Mouse (Mus musculus) lung, embryonic 16.5 days (tissue): Measurements from ENCODE around the gene P2ry4. TPM values are rescaled to one million over a fixed set of nuclear protein-coding genes. Genes with fewer than 3 reads are reported as not detected.

Experiments used
- ATAC-seq: fragments of 200-750 bp; cut with Nextera tagmentation; 2 replicates; pipeline ENCODE4 v1.8.0; 2017; ENCODE audit warnings: low read depth, mild to moderate bottlenecking, moderate library complexity
- H3K27ac ChIP-seq: fragments of 300-500 bp; sonication (generic); 2 replicates; pipeline ENCODE4 v1.5.1; 2014; ENCODE audit warnings: mild to moderate bottlenecking, control low read depth, low read length
- H3K27me3 ChIP-seq: fragments of 300-500 bp; sonication (generic); 2 replicates; pipeline ENCODE4 v1.6.1; 2014; ENCODE audit warnings: low read depth, low read length, mixed read lengths; ENCODE audit not compliant: control insufficient read depth, insufficient read depth
- H3K36me3 ChIP-seq: fragments of 300-500 bp; sonication (generic); 2 replicates; pipeline ENCODE4 v1.6.1; 2014; ENCODE audit warnings: low read length; ENCODE audit not compliant: control insufficient read depth, insufficient read depth
- H3K4me1 ChIP-seq: fragments of 300-500 bp; sonication (generic); replicated peaks from 2 replicates; pipeline ENCODE4 v1.6.1; 2014; ENCODE audit warnings: low read length, mixed read lengths; ENCODE audit not compliant: control insufficient read depth, insufficient read depth
- H3K4me2 ChIP-seq: fragments of 300-500 bp; sonication (generic); 2 replicates; pipeline ENCODE4 v1.6.1; 2014; ENCODE audit warnings: low read depth, low read length, control low read depth
- H3K4me3 ChIP-seq: fragments of 300-500 bp; sonication (generic); 2 replicates; pipeline ENCODE4 v1.5.1; 2014; ENCODE audit warnings: mild to moderate bottlenecking, low read length, control low read depth
- H3K9ac ChIP-seq: fragments of 300-500 bp; sonication (generic); 2 replicates; pipeline ENCODE4 v1.6.1; 2014; ENCODE audit warnings: low read length, control low read depth
- H3K9me3 ChIP-seq: fragments of 300-500 bp; sonication (generic); 2 replicates; pipeline ENCODE4 v1.6.1; 2016; ENCODE audit warnings: low read length; ENCODE audit not compliant: control insufficient read depth
- WGBS: fragments of 180-500 bp; shearing (Covaris S2); extraction: QIAGEN DNeasy Blood & Tissue Kit; methylation state at CpG from one replicate; pipeline ENCODE4 v1.1.7; 2014; 5-methylcytosine and 5-hydroxymethylcytosine counted together
- polyA plus RNA-seq: library from polyadenylated mRNA; unstranded; fragments of >200 nt; fragmentation: Nextera tagmentation; extraction: Ambion mirVana; gene quantifications from 2 replicates; pipeline ENCODE4 v1.2.1, GENCODE M21; 2015

The P2ry4 gene
- polyA plus RNA-seq = 0.15 TPM in 1 of 2 replicates, not detected in the other

GRCm38 (mm10) chrX:100594791-100595190 lies at the start of gene P2ry4:
P2ry4 (minus strand) TSS chrX:100594869.
- H3K4me2 ChIP-seq = no peak within 1 kb of the TSS
- H3K9me3 ChIP-seq = no peaks in the 10 kb centered on the region
- H3K27ac ChIP-seq = no peak within 1 kb of the TSS
- no peak within 1 kb of the TSS for H3K9ac ChIP-seq
- H3K27me3 ChIP-seq = peaks cover 2% of the 10 kb centered on the region
- H3K4me3 ChIP-seq = no peak within 1 kb of the TSS
- 54% methylated on average over 4 of the region's 4 CpGs for WGBS
- no peaks in the 10 kb centered on the region for H3K36me3 ChIP-seq
- no peak for ATAC-seq
- H3K4me1 ChIP-seq = no peaks in the 10 kb centered on the region

DNA sequence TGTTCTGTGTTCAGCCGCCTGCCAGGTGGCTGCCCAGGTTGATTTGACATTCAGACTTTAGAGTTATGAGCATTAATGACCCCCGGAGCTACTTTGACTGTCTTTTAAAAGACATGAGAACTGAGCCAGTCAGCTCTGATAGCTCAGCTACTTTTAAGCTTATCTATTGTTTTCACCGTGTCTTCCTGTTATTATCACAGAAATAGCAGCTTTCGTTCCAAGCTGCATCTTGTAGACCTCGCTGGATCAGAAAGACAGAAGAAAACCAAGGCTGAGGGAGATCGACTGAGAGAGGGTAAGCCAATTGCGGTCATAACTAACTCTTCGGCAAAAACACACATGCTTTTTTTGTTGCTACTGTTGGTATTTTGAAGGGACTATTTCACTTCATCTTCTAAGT lies 43.8 kb upstream of the P2ry4 start:
- H3K4me1 ChIP-seq = no peaks in the 10 kb centered on the region
- peaks cover 4% of the 10 kb centered on the region; the same call in 1 of the 2 replicates for H3K36me3 ChIP-seq
- 81% methylated on average over 8 of the region's 8 CpGs for WGBS
- H3K27ac ChIP-seq = no peak overlapping the region
- ATAC-seq = no peak
- no peaks in the 10 kb centered on the region for H3K27me3 ChIP-seq
- H3K9ac ChIP-seq = no peak overlapping the region
- H3K9me3 ChIP-seq = no peaks in the 10 kb centered on the region
- no peak overlapping the region for H3K4me2 ChIP-seq
- H3K4me3 ChIP-seq = no peak overlapping the region

DNA sequence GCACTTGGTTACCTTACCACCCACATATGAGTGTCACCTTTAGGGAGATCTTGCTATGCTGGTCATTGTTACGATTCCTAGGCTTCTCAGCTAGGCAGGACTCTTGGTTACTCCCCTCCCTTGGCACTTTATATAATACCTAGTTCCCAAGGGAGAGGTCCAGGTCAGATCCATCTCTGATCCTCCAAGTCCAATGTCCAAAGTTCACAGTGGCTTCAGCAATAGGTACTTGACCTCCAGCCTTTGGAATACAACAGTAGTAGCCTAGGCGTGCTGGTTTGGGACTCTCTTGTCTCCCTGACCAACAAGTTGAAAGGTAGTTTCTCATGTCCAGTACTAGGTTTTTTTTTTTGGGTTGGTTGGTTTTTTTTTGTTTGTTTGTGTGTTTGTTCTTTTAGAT lies 34.4 kb upstream of the P2ry4 start:
- Histone ChIP-seq H3K27ac (no peak overlapping the region), H3K9ac (no peak overlapping the region), H3K4me1 (no peaks in the 10 kb centered on the region; the same call in 1 of the 2 replicates), H3K36me3 (no peaks in the 10 kb centered on the region), H3K27me3 (no peaks in the 10 kb centered on the region), H3K9me3 (no peaks in the 10 kb centered on the region), H3K4me2 (no peak overlapping the region), H3K4me3 (no peak overlapping the region)
- no peak for ATAC-seq
- 87% methylated on average over 2 of the region's 2 CpGs for WGBS

- H3K4me2 ChIP-seq = peak within 1 kb of the TSS; percentile 65
- H3K9ac ChIP-seq = peak within 1 kb of the TSS; percentile 81
- peak; percentile 100 for ATAC-seq
- WGBS = 19% methylated on average over 62 of the region's 62 CpGs
- H3K9me3 ChIP-seq = no peaks in the 10 kb centered on the region
- no peaks in the 10 kb centered on the region; the same call in 1 of the 2 replicates for H3K4me1 ChIP-seq
- H3K27me3 ChIP-seq = no peaks in the 10 kb centered on the region
- peak within 1 kb of the TSS; percentile 81 for H3K27ac ChIP-seq
- H3K4me3 ChIP-seq = peak within 1 kb of the TSS; percentile 67
- 0 out of 2 replicates have a peak, but pooled peaks cover 6% of the 10 kb centered on the region for H3K36me3 ChIP-seq
These were observed 31.4 kb upstream of the P2ry4 start, which contains the start of gene Pdzd11 for GRCm38 (mm10) chrX:100625802-100626793. Pdzd11 (minus strand) TSS chrX:100626568.

DNA sequence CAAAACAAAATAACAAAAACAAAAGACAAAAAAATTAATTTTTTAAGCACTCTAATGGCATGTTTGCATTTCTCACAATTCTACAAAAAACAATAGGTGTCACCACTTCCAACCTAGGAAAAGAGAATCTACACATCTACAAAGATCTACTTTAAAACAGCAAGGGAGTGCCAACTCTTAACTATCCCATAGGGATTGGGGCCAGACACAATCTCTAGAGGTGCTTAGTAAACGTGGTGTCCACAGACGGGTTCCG lies 30.8 kb upstream of the P2ry4 start, which contains the start of gene Kif4:
TSS of gene Kif4 (plus strand) at position 192 of the 256 bp plus-strand sequence.
- 0 out of 2 replicates have a peak, but pooled peaks cover 6% of the 10 kb centered on the region for H3K36me3 ChIP-seq
- H3K9ac ChIP-seq = peak within 1 kb of the TSS; percentile 81
- peak within 1 kb of the TSS; percentile 65 for H3K4me2 ChIP-seq
- ATAC-seq = no peak
- no peaks in the 10 kb centered on the region for H3K27me3 ChIP-seq
- H3K9me3 ChIP-seq = no peaks in the 10 kb centered on the region
- peak within 1 kb of the TSS; percentile 81 for H3K27ac ChIP-seq
- peak within 1 kb of the TSS; percentile 67 for H3K4me3 ChIP-seq
- WGBS = 19% methylated on average over 3 of the region's 3 CpGs
- H3K4me1 ChIP-seq = no peaks in the 10 kb centered on the region; the same call in 1 of the 2 replicates

- ATAC-seq = no peak
- Histone ChIP-seq H3K4me2 (peak overlapping the region; percentile 65), H3K36me3 (0 out of 2 replicates have a peak, but pooled peaks cover 6% of the 10 kb centered on the region), H3K4me1 (no peaks in the 10 kb centered on the region; the same call in 1 of the 2 replicates), H3K4me3 (peak overlapping the region; percentile 67), H3K27ac (no peak overlapping the region), H3K9ac (peak overlapping the region; percentile 73), H3K9me3 (no peaks in the 10 kb centered on the region), H3K27me3 (no peaks in the 10 kb centered on the region)
- 35% methylated on average over 7 of the region's 7 CpGs for WGBS
These were observed 30.5 kb upstream of the P2ry4 start for GRCm38 (mm10) chrX:100625146-100625545.

DNA sequence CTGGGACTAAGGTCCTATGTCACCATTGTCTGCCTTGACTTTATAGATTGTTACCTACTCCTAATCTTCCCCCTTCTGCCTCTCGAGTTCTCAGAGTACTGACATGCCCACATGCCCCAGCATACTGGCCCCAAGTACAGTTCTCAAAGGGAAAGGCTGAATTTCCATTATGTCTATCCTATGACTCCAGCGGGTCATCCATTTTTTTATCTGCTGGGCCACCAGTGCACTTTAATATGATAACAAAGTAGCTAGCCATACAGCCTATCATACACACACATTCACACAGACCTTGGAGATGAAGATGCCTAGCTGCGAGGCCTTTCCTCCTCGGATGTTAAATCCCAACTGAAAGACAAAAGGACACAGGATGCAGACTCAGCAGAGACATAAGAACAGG lies 29.6 kb upstream of the P2ry4 start:
- Histone ChIP-seq H3K36me3 (0 out of 2 replicates have a peak, but pooled peaks cover 6% of the 10 kb centered on the region), H3K4me1 (no peaks in the 10 kb centered on the region; the same call in 1 of the 2 replicates), H3K9ac (no peak overlapping the region), H3K4me2 (no peak overlapping the region), H3K4me3 (no peak overlapping the region), H3K27ac (no peak overlapping the region), H3K27me3 (no peaks in the 10 kb centered on the region), H3K9me3 (no peaks in the 10 kb centered on the region)
- WGBS = 94% methylated on average over 4 of the region's 4 CpGs
- no peak for ATAC-seq

DNA sequence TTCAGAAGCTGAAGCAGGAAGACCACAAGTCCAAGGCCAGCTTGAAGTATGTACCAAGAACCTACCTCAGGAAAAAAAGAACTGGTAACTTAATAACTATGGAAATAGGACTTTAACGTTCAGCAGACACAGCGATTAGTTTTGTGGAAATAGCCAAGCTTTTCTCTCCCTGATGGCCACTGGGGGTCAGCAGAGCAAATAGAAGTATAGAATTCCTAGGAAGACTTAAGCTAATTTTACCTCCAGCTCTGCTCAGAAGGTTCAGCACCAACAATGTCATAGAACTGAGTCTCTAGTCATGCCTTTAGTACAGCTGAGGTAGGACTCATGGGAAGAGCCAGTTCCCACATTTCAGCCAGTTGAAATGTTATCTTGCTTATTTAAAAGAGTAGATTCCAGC lies 26.7 kb upstream of the P2ry4 start:
- WGBS = 65% methylated on average over 2 of the region's 2 CpGs
- Histone ChIP-seq H3K4me3 (no peak overlapping the region), H3K36me3 (0 out of 2 replicates have a peak, but pooled peaks cover 6% of the 10 kb centered on the region), H3K9me3 (no peaks in the 10 kb centered on the region), H3K9ac (no peak overlapping the region), H3K27me3 (peaks cover 2% of the 10 kb centered on the region), H3K4me2 (no peak overlapping the region), H3K27ac (no peak overlapping the region), H3K4me1 (no peaks in the 10 kb centered on the region; the same call in 1 of the 2 replicates)
- no peak for ATAC-seq

DNA sequence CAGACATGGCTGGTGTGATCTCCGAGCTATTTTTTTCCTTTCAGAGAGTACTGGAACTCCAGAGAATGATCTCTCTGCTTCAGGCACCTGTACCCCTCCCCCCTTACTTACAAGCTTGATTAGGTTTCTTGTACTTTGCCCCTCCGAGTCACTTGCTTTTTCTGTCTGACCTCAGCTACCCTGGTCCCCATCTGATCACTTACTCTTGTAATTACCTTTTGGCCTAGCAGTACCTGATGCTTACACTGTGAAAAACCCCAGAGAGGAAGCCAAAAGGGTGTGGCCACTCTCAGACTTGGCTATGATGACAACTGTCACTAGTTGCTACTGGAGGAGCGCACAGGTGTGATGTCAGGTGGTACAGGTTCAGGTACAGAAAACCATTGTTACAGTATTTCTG lies 23.8 kb upstream of the P2ry4 start:
- no peak for ATAC-seq
- H3K4me2 ChIP-seq = no peak overlapping the region
- no peak overlapping the region for H3K27ac ChIP-seq
- H3K9me3 ChIP-seq = no peaks in the 10 kb centered on the region
- 0 out of 2 replicates have a peak, but pooled peaks cover 4% of the 10 kb centered on the region for H3K36me3 ChIP-seq
- H3K4me3 ChIP-seq = no peak overlapping the region
- H3K9ac ChIP-seq = no peak overlapping the region
- peaks cover 4% of the 10 kb centered on the region for H3K27me3 ChIP-seq
- WGBS = 51% methylated on average over 3 of the region's 3 CpGs
- no peaks in the 10 kb centered on the region for H3K4me1 ChIP-seq
